Mouse (Mus musculus) stomach, postnatal 0 days (tissue): Measurements from ENCODE around the gene Prl4a1.

Experiments used
- CTCF ChIP-seq: IDR thresholded peaks from 2 replicates; pipeline ENCODE4 v1.5.1; 2016; ENCODE audit warnings: antibody characterized with exemption, low read depth, mild to moderate bottlenecking, moderate library complexity
- EP300 ChIP-seq: optimal IDR thresholded peaks from 2 replicates; pipeline ENCODE3; 2016; ENCODE audit warnings: antibody characterized with exemption

GRCm38 (mm10) chr13:27977646-27978045 lies 38.4 kb upstream of the Prl4a1 start:
- TF ChIP-seq CTCF (no peak), EP300 (no peak)
